ENCODE assay signal across 13 mouse cellular contexts in the genomic region with DNA sequence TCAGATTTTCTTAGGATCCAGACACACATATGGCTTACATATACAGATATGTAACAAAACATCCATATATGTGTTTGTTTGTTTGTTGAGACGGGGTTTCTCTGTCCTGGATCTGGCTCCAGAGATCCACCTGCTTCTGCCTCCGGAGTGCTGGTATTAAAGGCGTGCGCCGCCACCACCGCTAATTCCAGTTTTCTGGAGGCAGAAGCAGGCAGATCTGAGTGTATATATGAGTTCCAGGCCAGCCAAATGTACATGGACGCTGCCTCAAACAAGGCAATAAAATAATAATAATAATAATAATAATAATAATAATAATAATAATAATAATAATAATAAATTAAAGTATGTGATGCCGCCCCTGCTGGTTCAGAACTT. TPM values are rescaled to one million over a fixed set of nuclear protein-coding genes. Genes with fewer than 3 reads are reported as not detected.
A peak's percentile ranks its signal among the peaks of the same experiment; 100 is the strongest.
DNase-seq lines count a peak whose midpoint lies in the region; ATAC-seq and TF ChIP-seq lines count a peak whose summit lies in the region.
"Had no signal": no experiment of that assay in that cellular context is flagged by ENCODE, and none has a peak within 500 bp of the region (broad histone marks: within the 10 kb centered on the region; RNA-seq: fewer than 3 reads in every experiment).

No protein-coding gene starts in this region.

- no peak for TF ChIP-seq EP300 in ES-Bruce4 (IDR thresholded peaks at IDR 0.05; ENCODE audit: insufficient read depth, low read depth, low read length)

- no peak overlapping the region for H3K9ac ChIP-seq in heart, embryonic 16.5 days (ENCODE audit: low read length)
- H3K9ac ChIP-seq in ES-Bruce4 (ENCODE audit: low read depth, poor library complexity, severe bottlenecking), result 0 out of 2 replicates have a peak overlapping the region, but pooled peaks have one; percentile 12
- no peak overlapping the region for H3K9ac ChIP-seq in forebrain, embryonic 12.5 days
- no peak overlapping the region for H3K9ac ChIP-seq in liver, embryonic 12.5 days

- no peak overlapping the region for H3K4me3 ChIP-seq in heart, embryonic 16.5 days (ENCODE audit: low read length)
- no peak overlapping the region for H3K4me3 ChIP-seq in ES-Bruce4 (ENCODE audit: low read depth, low read length)
- no peak overlapping the region for H3K4me3 ChIP-seq in forebrain, embryonic 12.5 days (replicated peaks)
- H3K4me3 ChIP-seq in liver, embryonic 12.5 days, result peak overlapping the region; percentile 71; the same call in 1 of the 2 replicates

- peak; percentile 24; the same call in 1 of the 2 replicates for ATAC-seq in heart, embryonic 16.5 days (replicated peaks; ENCODE audit: extremely low read depth, insufficient read depth, low FRiP score)
- peak; percentile 25; the same call in 1 of the 2 replicates for ATAC-seq in forebrain, embryonic 12.5 days (ENCODE audit: low FRiP score)
- ATAC-seq in liver, embryonic 12.5 days, result 0 out of 2 replicates have a peak, but pooled peaks have one; percentile 2

- TF ChIP-seq CTCF in ES-Bruce4 (IDR thresholded peaks at IDR 0.05; ENCODE audit: low read depth, low read length), result no peak

- H3K36me3 ChIP-seq in heart, embryonic 16.5 days (ENCODE audit: control insufficient read depth, insufficient read depth), result peaks cover 2% of the 10 kb centered on the region; the same call in 1 of the 2 replicates
- no peaks in the 10 kb centered on the region for H3K36me3 ChIP-seq in ES-Bruce4 (ENCODE audit: control insufficient read depth, insufficient read depth, low read length, poor library complexity, severe bottlenecking)
- H3K36me3 ChIP-seq in forebrain, embryonic 12.5 days (replicated peaks), result peaks cover 11% of the 10 kb centered on the region
- H3K36me3 ChIP-seq in liver, embryonic 12.5 days, result no peaks in the 10 kb centered on the region
- H3K36me3 ChIP-seq: stomach, embryonic 15.5 days had no signal

- no peaks in the 10 kb centered on the region for H3K9me3 ChIP-seq in heart, embryonic 16.5 days (replicated peaks; ENCODE audit: control insufficient read depth, low read length)
- H3K9me3 ChIP-seq in ES-Bruce4 (replicated peaks; ENCODE audit: control insufficient read depth, insufficient read depth, low read length, poor library complexity, severe bottlenecking), result no peaks in the 10 kb centered on the region
- no peaks in the 10 kb centered on the region for H3K9me3 ChIP-seq in forebrain, embryonic 12.5 days
- no peaks in the 10 kb centered on the region for H3K9me3 ChIP-seq in liver, embryonic 12.5 days (replicated peaks)
- H3K9me3 ChIP-seq: lung, embryonic 15.5 days; stomach, embryonic 15.5 days had no signal

- 56% methylated on average over 8 of the region's 8 CpGs for WGBS in heart, embryonic 16.5 days
- 63% methylated on average over 8 of the region's 8 CpGs for WGBS in forebrain, embryonic 12.5 days
- WGBS in liver, embryonic 12.5 days (ENCODE audit: insufficient replicate concordance), result 51% methylated on average over 8 of the region's 8 CpGs

- H3K27ac ChIP-seq in heart, embryonic 16.5 days (ENCODE audit: low read length), result no peak overlapping the region
- H3K27ac ChIP-seq in ES-Bruce4 (ENCODE audit: insufficient read depth, low read length), result no peak overlapping the region
- no peak overlapping the region for H3K27ac ChIP-seq in forebrain, embryonic 12.5 days
- no peak overlapping the region for H3K27ac ChIP-seq in liver, embryonic 12.5 days

- TF ChIP-seq POLR2A in ES-Bruce4 (IDR thresholded peaks at IDR 0.05; ENCODE audit: insufficient read depth, low read length), result no peak

- no peaks in the 10 kb centered on the region for H3K27me3 ChIP-seq in heart, embryonic 16.5 days (ENCODE audit: control insufficient read depth, insufficient read depth, low read length)
- H3K27me3 ChIP-seq in ES-Bruce4 (ENCODE audit: control insufficient read depth, insufficient read depth, low read length, poor library complexity, severe bottlenecking), result no peaks in the 10 kb centered on the region
- no peaks in the 10 kb centered on the region for H3K27me3 ChIP-seq in forebrain, embryonic 12.5 days
- peaks cover 9% of the 10 kb centered on the region; the same call in 1 of the 2 replicates for H3K27me3 ChIP-seq in liver, embryonic 12.5 days (replicated peaks)
- H3K27me3 ChIP-seq: lung, embryonic 15.5 days; stomach, embryonic 15.5 days had no signal

- no peak for DNase-seq in heart, adult 9 months (ENCODE audit: low spot score in 2 of 2)
- DNase-seq in thymus, postnatal 25 days, result no peak
- no peak for DNase-seq in adrenal gland, adult 18-20 months (ENCODE audit: low spot score in 2 of 2)
- DNase-seq in urinary bladder, postnatal 25 days (ENCODE audit: low spot score), result no peak

- no peaks in the 10 kb centered on the region; the same call in 1 of the 2 replicates for H3K4me1 ChIP-seq in heart, embryonic 16.5 days (ENCODE audit: control insufficient read depth, insufficient read depth, low read length)
- no peaks in the 10 kb centered on the region for H3K4me1 ChIP-seq in ES-Bruce4 (ENCODE audit: control insufficient read depth, insufficient read depth, low read length)
- peaks cover 12% of the 10 kb centered on the region for H3K4me1 ChIP-seq in forebrain, embryonic 12.5 days
- peaks cover 8% of the 10 kb centered on the region for H3K4me1 ChIP-seq in liver, embryonic 12.5 days

- no peak overlapping the region for H3K4me2 ChIP-seq in heart, embryonic 16.5 days (ENCODE audit: low read depth, low read length)
- no peak overlapping the region; the same call in 1 of the 2 replicates for H3K4me2 ChIP-seq in forebrain, embryonic 12.5 days
- no peak overlapping the region for H3K4me2 ChIP-seq in liver, embryonic 12.5 days

RNA-seq across cellular contexts. Expression of a gene that starts 0.3 kb away (rescaled TPM):
- polyA plus RNA-seq in heart, embryonic 16.5 days (2015; fragmentation: Nextera tagmentation; extraction: Ambion mirVana), result 6.6 and 7.3 TPM in 2 replicates
- 8.5 and 8.8 TPM in 2 replicates for polyA plus RNA-seq in ES-Bruce4 (2011; ENCODE audit: insufficient read depth, insufficient read length, low read depth, missing spikeins)
- 24.1 and 27.8 TPM in 2 replicates for polyA plus RNA-seq in forebrain, embryonic 12.5 days (2016; fragmentation: Nextera tagmentation; extraction: Ambion mirVana)
- polyA plus RNA-seq in liver, embryonic 12.5 days (2016; fragmentation: Nextera tagmentation; extraction: Ambion mirVana), result 3.6 and 3.7 TPM in 2 replicates
- 10 to 100 TPM in 1 of 2 experiments, 1 to 10 TPM in 1; 9.4 to 10.1 TPM for total RNA-seq in adrenal gland, adult 18-20 months (2021)

RNA-seq across cellular contexts. Expression of a gene that starts 9.5 kb away (rescaled TPM):
- 0.68 and 0.94 TPM in 2 replicates for polyA plus RNA-seq in heart, embryonic 16.5 days (2015; fragmentation: Nextera tagmentation; extraction: Ambion mirVana)
- 17.2 and 17.3 TPM in 2 replicates for polyA plus RNA-seq in ES-Bruce4 (2011; ENCODE audit: insufficient read depth, insufficient read length, low read depth, missing spikeins)
- 3.8 and 7.1 TPM in 2 replicates for polyA plus RNA-seq in forebrain, embryonic 12.5 days (2016; fragmentation: Nextera tagmentation; extraction: Ambion mirVana)
- 4.6 and 5.4 TPM in 2 replicates for polyA plus RNA-seq in liver, embryonic 12.5 days (2016; fragmentation: Nextera tagmentation; extraction: Ambion mirVana)
- 10 to 100 TPM; 22.3 to 27.8 TPM for total RNA-seq in adrenal gland, adult 18-20 months (2021)

RNA-seq across cellular contexts. Expression of a gene that starts 13.8 kb away (rescaled TPM):
- not detected in 2 replicates for polyA plus RNA-seq in heart, embryonic 16.5 days (2015; fragmentation: Nextera tagmentation; extraction: Ambion mirVana)
- polyA plus RNA-seq in ES-Bruce4 (2011; ENCODE audit: insufficient read depth, insufficient read length, low read depth, missing spikeins), result 0.70 and 3.2 TPM in 2 replicates
- polyA plus RNA-seq in forebrain, embryonic 12.5 days (2016; fragmentation: Nextera tagmentation; extraction: Ambion mirVana), result 0.41 and 0.94 TPM in 2 replicates
- not detected in 2 replicates for polyA plus RNA-seq in liver, embryonic 12.5 days (2016; fragmentation: Nextera tagmentation; extraction: Ambion mirVana)
- not detected for total RNA-seq in adrenal gland, adult 18-20 months (2021)
- total RNA-seq: heart, adult 8-10 months had no signal
- polyA plus RNA-seq: kidney, adult 2 months; lung, embryonic 15.5 days; urinary bladder, adult 2 months had no signal

RNA-seq across cellular contexts. Expression of a gene that starts 24.8 kb away (rescaled TPM):
- 0.16 and 0.17 TPM in 2 replicates for polyA plus RNA-seq in heart, embryonic 16.5 days (2015; fragmentation: Nextera tagmentation; extraction: Ambion mirVana)
- 9.5 and 10.5 TPM in 2 replicates for polyA plus RNA-seq in ES-Bruce4 (2011; ENCODE audit: insufficient read depth, insufficient read length, low read depth, missing spikeins)
- 42.9 and 43.5 TPM in 2 replicates for polyA plus RNA-seq in forebrain, embryonic 12.5 days (2016; fragmentation: Nextera tagmentation; extraction: Ambion mirVana)
- 0.10 and 0.31 TPM in 2 replicates for polyA plus RNA-seq in liver, embryonic 12.5 days (2016; fragmentation: Nextera tagmentation; extraction: Ambion mirVana)
- under 1 TPM in 1 of 2 experiments, not detected in 1; 0.35 TPM for total RNA-seq in adrenal gland, adult 18-20 months (2021)
- total RNA-seq: heart, adult 8-10 months had no signal
- polyA plus RNA-seq: kidney, adult 2 months; urinary bladder, adult 2 months had no signal

RNA-seq across cellular contexts. Expression of a gene that starts 34.6 kb away (rescaled TPM):
- 130 and 132 TPM in 2 replicates for polyA plus RNA-seq in heart, embryonic 16.5 days (2015; fragmentation: Nextera tagmentation; extraction: Ambion mirVana)
- 70.5 and 76.4 TPM in 2 replicates for polyA plus RNA-seq in ES-Bruce4 (2011; ENCODE audit: insufficient read depth, insufficient read length, low read depth, missing spikeins)
- polyA plus RNA-seq in forebrain, embryonic 12.5 days (2016; fragmentation: Nextera tagmentation; extraction: Ambion mirVana), result 189 and 196 TPM in 2 replicates
- 137 and 146 TPM in 2 replicates for polyA plus RNA-seq in liver, embryonic 12.5 days (2016; fragmentation: Nextera tagmentation; extraction: Ambion mirVana)
- total RNA-seq in adrenal gland, adult 18-20 months (2021), result 10 to 100 TPM; 72.4 to 98.0 TPM
